Mouse (Mus musculus) gastrocnemius, adult 2 months (tissue): ENCODE data around the gene Rgs16. TPM values are rescaled to one million over a fixed set of nuclear protein-coding genes. Genes with fewer than 3 reads are reported as not detected.

Experiments
- DNase-seq: peaks from one replicate; pipeline ENCODE4 v3.0.0; 2022
- H3K27ac ChIP-seq: fragments of 200-600 bp; 2 replicates; pipeline ENCODE4 v1.8.1; 2022; ENCODE audit warnings: mild to moderate bottlenecking
- H3K4me3 ChIP-seq: fragments of 200-600 bp; 2 replicates; pipeline ENCODE4 v1.8.1; 2022; ENCODE audit warnings: mild to moderate bottlenecking, moderate library complexity
- CTCF ChIP-seq: fragments of 200-600 bp; IDR thresholded peaks from 2 replicates; pipeline ENCODE4 v1.8.1; 2022; ENCODE audit warnings: antibody characterized with exemption, mild to moderate bottlenecking, moderate library complexity
- intact Hi-C: fragments of 180-260 bp; cut with DNase I; formaldehyde crosslinking; loops from one replicate; pipeline ENCODE4 v1.15.1; 2025
- total RNA-seq, 2 experiments: library from RNA; stranded (reverse); gene quantifications; 2 replicates each; pipeline ENCODE4 v1.2.3; 2021

The Rgs16 gene
- total RNA-seq, 2 experiments from 2014 or later = 0.59 to 1.8 TPM

GRCm38 (mm10) chr1:153769998-153770775 lies 30.0 kb downstream of the Rgs16 start:
- no peak for TF ChIP-seq CTCF
- Histone ChIP-seq H3K4me3 (no peak overlapping the region), H3K27ac (no peak overlapping the region)
- intact Hi-C loops = no loop called here
- DNase-seq = no peak

GRCm38 (mm10) chr1:153770776-153771167 lies 30.6 kb downstream of the Rgs16 start:
- no peak for DNase-seq
- Histone ChIP-seq H3K27ac (no peak overlapping the region), H3K4me3 (no peak overlapping the region)
- TF ChIP-seq CTCF = no peak
- intact Hi-C loops = no loop called here

GRCm38 (mm10) chr1:153775174-153775573 lies 35.0 kb downstream of the Rgs16 start:
- Histone ChIP-seq H3K4me3 (no peak overlapping the region), H3K27ac (no peak overlapping the region)
- intact Hi-C loops = no loop called here
- no peak for TF ChIP-seq CTCF
- no peak for DNase-seq

- DNase-seq = no peak
- Histone ChIP-seq H3K4me3 (no peak overlapping the region), H3K27ac (no peak overlapping the region)
- no peak for TF ChIP-seq CTCF
- intact Hi-C loops = no loop called here
Observed at GRCm38 (mm10) chr1:153776257-153776656, 36.1 kb downstream of the Rgs16 start.

- Histone ChIP-seq H3K27ac (no peak overlapping the region), H3K4me3 (no peak overlapping the region)
- intact Hi-C loops = no loop called here
- TF ChIP-seq CTCF = no peak
- DNase-seq = no peak
Observed at GRCm38 (mm10) chr1:153778205-153778604, 38.1 kb downstream of the Rgs16 start.

- no peak overlapping the region for H3K4me3 ChIP-seq
- DNase-seq = no peak
Observed at GRCm38 (mm10) chr1:153783339-153783738, 43.2 kb downstream of the Rgs16 start.

GRCm38 (mm10) chr1:153785608-153786007 lies 45.5 kb downstream of the Rgs16 start:
- no peak for DNase-seq
- Histone ChIP-seq H3K27ac (no peak overlapping the region), H3K4me3 (no peak overlapping the region)
- intact Hi-C loops = no loop called here
- TF ChIP-seq CTCF = no peak

More at GRCm38 (mm10) chr1:153783339-153783738, 43.2 kb downstream of the Rgs16 start:
- intact Hi-C loops = no loop called here
- TF ChIP-seq CTCF = no peak
- no peak overlapping the region for H3K27ac ChIP-seq

GRCm38 (mm10) chr1:153790708-153791107 lies 50.6 kb downstream of the Rgs16 start:
- no peak overlapping the region for H3K27ac ChIP-seq
- no peak for DNase-seq
- intact Hi-C loops = no loop called here
- H3K4me3 ChIP-seq = no peak overlapping the region
- TF ChIP-seq CTCF = no peak

- DNase-seq = no peak
- Histone ChIP-seq H3K4me3 (no peak overlapping the region), H3K27ac (no peak overlapping the region)
- intact Hi-C loops = no loop called here
- TF ChIP-seq CTCF = no peak
Observed at GRCm38 (mm10) chr1:153794241-153794640, 54.1 kb downstream of the Rgs16 start.

Other genes with a start within 250 kb of the Rgs16 start
- 1 to 10 TPM; 1.1 to 1.6 TPM for gene Npl, start 190.3 kb upstream of the Rgs16 start, total RNA-seq
- gene Rgs8, start 87.3 kb upstream of the Rgs16 start, total RNA-seq = not detected
- gene Rnasel, start 9.1 kb downstream of the Rgs16 start, total RNA-seq = 1 to 10 TPM in 1 of 2 experiments, under 1 TPM in 1; 0.92 to 1.1 TPM
- gene Rgsl1, start 103.8 kb downstream of the Rgs16 start, total RNA-seq = under 1 TPM in 1 of 2 experiments, not detected in 1; 0.18 TPM
- gene Teddm1b, start 134.0 kb downstream of the Rgs16 start, total RNA-seq = not detected
- gene Teddm1a, start 151.4 kb downstream of the Rgs16 start, total RNA-seq = not detected
- gene Glul, start 159.6 kb downstream of the Rgs16 start, total RNA-seq = 100 to 1,000 TPM; 501 to 689 TPM
- 1 to 10 TPM; 1.6 to 4.4 TPM for gene Teddm2, start 159.9 kb downstream of the Rgs16 start, total RNA-seq